Mouse (Mus musculus): ENCODE results near the gene Sh3gl1. TPM values are rescaled to one million over a fixed set of nuclear protein-coding genes. Genes with fewer than 3 reads are reported as not detected.
"Not testable (repeated sequence)": the region's sequence is repeated elsewhere in the genome, so short reads cannot be mapped to it uniquely, and the experiment has no call there.

Sh3gl1 gene
- polyA plus RNA-seq, 1 experiment: 78.2 TPM

GRCm38 (mm10) chr17:56074827-56075208, 38.4 kb upstream of the Sh3gl1 start, which contains the start of gene Ubxn6:
Ubxn6 (minus strand) TSS chr17:56075028.
- peaks cover 30% of the 10 kb centered on the region for H3K36me3 ChIP-seq (ENCODE audit: control insufficient read depth, insufficient read depth, low read length)
- peak within 1 kb of the TSS; percentile 99 for H3K27ac ChIP-seq (ENCODE audit: insufficient read depth, low read depth, low read length)
- H3K27me3 ChIP-seq (ENCODE audit: control insufficient read depth, insufficient read depth, low read length): no peaks in the 10 kb centered on the region
- 1% methylated on average over 35 of the region's 35 CpGs for WGBS
- peak; percentile 80 for TF ChIP-seq POLR2A (IDR thresholded peaks at IDR 0.05; ENCODE audit: low read depth, low read length)
- TF ChIP-seq CTCF (IDR thresholded peaks at IDR 0.05; ENCODE audit: extremely low read depth, insufficient read length, insufficient replicate concordance, low read depth, low read length): peak; percentile 46; the same call in 1 of the 2 replicates
- H3K4me3 ChIP-seq (ENCODE audit: low read depth, low read length): peak within 1 kb of the TSS; percentile 99
- peaks cover 10% of the 10 kb centered on the region for H3K4me1 ChIP-seq (ENCODE audit: control insufficient read depth, insufficient read depth, insufficient read length, low read length)

GRCm38 (mm10) chr17:56074097-56074826, 37.8 kb upstream of the Sh3gl1 start:
- Histone ChIP-seq H3K4me1 (ENCODE audit: control insufficient read depth, insufficient read depth, insufficient read length, low read length) (peaks cover 10% of the 10 kb centered on the region), H3K27ac (ENCODE audit: insufficient read depth, low read depth, low read length) (peak overlapping the region; percentile 99), H3K36me3 (ENCODE audit: control insufficient read depth, insufficient read depth, low read length) (peaks cover 36% of the 10 kb centered on the region), H3K4me3 (ENCODE audit: low read depth, low read length) (peak overlapping the region; percentile 99), H3K27me3 (ENCODE audit: control insufficient read depth, insufficient read depth, low read length) (no peaks in the 10 kb centered on the region)
- no peak for TF ChIP-seq POLR2A (IDR thresholded peaks at IDR 0.05; ENCODE audit: low read depth, low read length)
- TF ChIP-seq CTCF (IDR thresholded peaks at IDR 0.05; ENCODE audit: extremely low read depth, insufficient read length, insufficient replicate concordance, low read depth, low read length): no peak
- 8% methylated on average over 22 of the region's 22 CpGs for WGBS

- peaks cover 55% of the 10 kb centered on the region for H3K36me3 ChIP-seq (ENCODE audit: control insufficient read depth, insufficient read depth, low read length)
- WGBS: 86% methylated on average over 5 of the region's 5 CpGs
- TF ChIP-seq POLR2A (IDR thresholded peaks at IDR 0.05; ENCODE audit: low read depth, low read length) (no peak), CTCF (IDR thresholded peaks at IDR 0.05; ENCODE audit: extremely low read depth, insufficient read length, insufficient replicate concordance, low read depth, low read length) (no peak)
These were observed 35.8 kb upstream of the Sh3gl1 start for GRCm38 (mm10) chr17:56072243-56072642.

GRCm38 (mm10) chr17:56071126-56071525, 34.7 kb upstream of the Sh3gl1 start:
- Histone ChIP-seq H3K27me3 (ENCODE audit: control insufficient read depth, insufficient read depth, low read length) (no peaks in the 10 kb centered on the region), H3K36me3 (ENCODE audit: control insufficient read depth, insufficient read depth, low read length) (peaks cover 60% of the 10 kb centered on the region), H3K4me3 (ENCODE audit: low read depth, low read length) (no peak overlapping the region), H3K4me1 (ENCODE audit: control insufficient read depth, insufficient read depth, insufficient read length, low read length) (peaks cover 10% of the 10 kb centered on the region; the same call in 1 of the 2 replicates), H3K27ac (ENCODE audit: insufficient read depth, low read depth, low read length) (no peak overlapping the region)
- TF ChIP-seq POLR2A (IDR thresholded peaks at IDR 0.05; ENCODE audit: low read depth, low read length): no peak
- TF ChIP-seq CTCF (IDR thresholded peaks at IDR 0.05; ENCODE audit: extremely low read depth, insufficient read length, insufficient replicate concordance, low read depth, low read length): no peak

More at GRCm38 (mm10) chr17:56072243-56072642, 35.8 kb upstream of the Sh3gl1 start:
- Histone ChIP-seq H3K27me3 (ENCODE audit: control insufficient read depth, insufficient read depth, low read length) (no peaks in the 10 kb centered on the region), H3K4me1 (ENCODE audit: control insufficient read depth, insufficient read depth, insufficient read length, low read length) (peaks cover 10% of the 10 kb centered on the region; the same call in 1 of the 2 replicates), H3K27ac (ENCODE audit: insufficient read depth, low read depth, low read length) (no peak overlapping the region), H3K4me3 (ENCODE audit: low read depth, low read length) (no peak overlapping the region)

- no peak for TF ChIP-seq POLR2A (IDR thresholded peaks at IDR 0.05; ENCODE audit: low read depth, low read length)
- TF ChIP-seq CTCF (IDR thresholded peaks at IDR 0.05; ENCODE audit: extremely low read depth, insufficient read length, insufficient replicate concordance, low read depth, low read length): no peak
- Histone ChIP-seq H3K27me3 (ENCODE audit: control insufficient read depth, insufficient read depth, low read length) (no peaks in the 10 kb centered on the region), H3K4me1 (ENCODE audit: control insufficient read depth, insufficient read depth, insufficient read length, low read length) (peaks cover 3% of the 10 kb centered on the region; the same call in 1 of the 2 replicates), H3K4me3 (ENCODE audit: low read depth, low read length) (no peak overlapping the region), H3K36me3 (ENCODE audit: control insufficient read depth, insufficient read depth, low read length) (peaks cover 62% of the 10 kb centered on the region), H3K27ac (ENCODE audit: insufficient read depth, low read depth, low read length) (no peak overlapping the region)
- WGBS: 95% methylated on average over 14 of the region's 14 CpGs
These were observed 32.6 kb upstream of the Sh3gl1 start for GRCm38 (mm10) chr17:56069066-56069465.

GRCm38 (mm10) chr17:56066451-56066850, 30.0 kb upstream of the Sh3gl1 start:
- no peaks in the 10 kb centered on the region for H3K27me3 ChIP-seq (ENCODE audit: control insufficient read depth, insufficient read depth, low read length)
- H3K27ac ChIP-seq (ENCODE audit: insufficient read depth, low read depth, low read length): no peak overlapping the region
- peaks cover 57% of the 10 kb centered on the region for H3K36me3 ChIP-seq (ENCODE audit: control insufficient read depth, insufficient read depth, low read length)
- no peak for TF ChIP-seq CTCF (IDR thresholded peaks at IDR 0.05; ENCODE audit: extremely low read depth, insufficient read length, insufficient replicate concordance, low read depth, low read length)
- TF ChIP-seq POLR2A (IDR thresholded peaks at IDR 0.05; ENCODE audit: low read depth, low read length): no peak
- H3K4me3 ChIP-seq (ENCODE audit: low read depth, low read length): no peak overlapping the region
- H3K4me1 ChIP-seq (ENCODE audit: control insufficient read depth, insufficient read depth, insufficient read length, low read length): no peaks in the 10 kb centered on the region

GRCm38 (mm10) chr17:56065715-56066114, 29.3 kb upstream of the Sh3gl1 start:
- peaks cover 49% of the 10 kb centered on the region for H3K36me3 ChIP-seq (ENCODE audit: control insufficient read depth, insufficient read depth, low read length)
- H3K27ac ChIP-seq (ENCODE audit: insufficient read depth, low read depth, low read length); H3K4me1 ChIP-seq (ENCODE audit: control insufficient read depth, insufficient read depth, insufficient read length, low read length); H3K4me3 ChIP-seq (ENCODE audit: low read depth, low read length); H3K27me3 ChIP-seq (ENCODE audit: control insufficient read depth, insufficient read depth, low read length): not testable (repeated sequence)
- WGBS: 73% methylated on average over 6 of the region's 6 CpGs

Data from small intestine, adult 2 months (tissue).